Mouse (Mus musculus): ENCODE results near the gene Dusp8. TPM values are rescaled to one million over a fixed set of nuclear protein-coding genes. Genes with fewer than 3 reads are reported as not detected.
A peak's percentile ranks its signal among the peaks of the same experiment; 100 is the strongest.

The Dusp8 gene
- polyA plus RNA-seq, 1 experiment from 2014 or later, result 5.5 TPM

DNA sequence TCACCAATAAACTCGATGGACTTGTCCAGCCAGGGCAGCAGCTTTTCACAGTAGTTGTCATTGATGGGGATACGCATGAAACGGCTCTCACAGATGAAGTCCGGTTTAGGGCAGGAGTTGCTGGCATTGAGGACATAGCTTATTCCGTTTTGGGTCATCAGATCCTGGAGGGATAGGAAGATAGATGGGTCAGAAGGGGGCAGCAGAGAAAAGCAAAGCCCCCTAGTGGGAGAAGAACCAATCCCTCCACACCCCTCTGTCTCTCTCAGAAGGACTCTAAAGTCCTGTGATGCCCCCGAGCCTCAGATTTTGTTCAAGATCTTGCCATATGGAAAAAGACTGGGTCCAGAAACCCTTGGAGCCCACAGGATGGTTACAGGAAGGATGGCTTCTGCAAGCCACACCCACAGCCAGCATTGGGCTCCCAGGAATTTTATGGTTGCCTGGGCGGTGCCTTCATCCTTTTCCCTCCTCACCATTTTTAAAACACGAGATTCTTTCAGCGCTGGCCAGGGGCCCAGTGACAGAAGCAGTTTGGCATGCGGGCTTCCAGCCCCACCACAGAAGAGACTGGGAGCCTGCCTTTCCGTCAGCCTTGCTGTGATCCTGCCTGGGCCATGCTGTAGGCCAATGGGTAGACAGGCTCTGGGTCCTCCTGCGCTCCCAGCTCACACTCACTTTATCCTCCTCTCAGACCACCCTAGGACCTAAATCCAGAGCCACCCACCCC, 11.9 kb downstream of the Dusp8 start:
- H3K9ac ChIP-seq, result no peak overlapping the region
- ATAC-seq (ENCODE audit: insufficient number of reproducible peaks, low FRiP score, low TSS enrichment, low read depth), result peak; percentile 66; the same call in 1 of the 2 replicates
- H3K27ac ChIP-seq, result peak overlapping the region; percentile 67

DNA sequence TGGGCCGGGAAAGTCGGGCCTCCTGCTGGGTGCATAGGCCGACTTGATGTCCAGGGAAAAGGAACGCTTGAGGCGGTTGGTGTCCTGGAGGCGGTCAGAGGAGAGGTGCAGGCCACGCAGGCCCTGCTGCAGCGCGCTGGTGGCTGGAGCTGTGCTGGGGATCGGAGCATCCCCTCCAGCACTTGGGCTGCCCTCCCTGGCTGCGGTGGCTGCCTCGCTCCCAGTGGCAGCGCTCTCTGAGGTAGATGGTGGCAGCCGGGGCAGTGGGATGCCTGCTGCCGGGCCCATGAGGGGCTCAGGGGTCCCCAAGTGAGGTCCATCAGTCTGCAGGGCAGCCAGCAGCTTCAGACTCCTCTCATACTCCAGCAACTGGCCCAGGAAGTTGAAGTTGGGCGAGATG, 13.0 kb downstream of the Dusp8 start:
- 42% methylated on average over 16 of the region's 16 CpGs for WGBS
- no peak for ATAC-seq (ENCODE audit: insufficient number of reproducible peaks, low FRiP score, low TSS enrichment, low read depth)
- peaks cover 6% of the 10 kb centered on the region; the same call in 1 of the 2 replicates for H3K36me3 ChIP-seq
- H3K9ac ChIP-seq, result no peak overlapping the region
- H3K27me3 ChIP-seq, result peaks cover 82% of the 10 kb centered on the region
- H3K4me3 ChIP-seq, result no peak overlapping the region
- peaks cover 32% of the 10 kb centered on the region for H3K4me1 ChIP-seq
- no peak overlapping the region for H3K27ac ChIP-seq
- no peaks in the 10 kb centered on the region for H3K9me3 ChIP-seq
- H3K4me2 ChIP-seq, result peak overlapping the region; percentile 45

More for the DNA sequence above, 11.9 kb downstream of the Dusp8 start:
- WGBS, result 20% methylated on average over 12 of the region's 12 CpGs
- Histone ChIP-seq H3K4me2 (peak overlapping the region; percentile 1; the same call in 1 of the 2 replicates), H3K27me3 (peaks cover 86% of the 10 kb centered on the region), H3K4me1 (peaks cover 34% of the 10 kb centered on the region), H3K9me3 (no peaks in the 10 kb centered on the region), H3K36me3 (peaks cover 6% of the 10 kb centered on the region; the same call in 1 of the 2 replicates), H3K4me3 (no peak overlapping the region)

DNA sequence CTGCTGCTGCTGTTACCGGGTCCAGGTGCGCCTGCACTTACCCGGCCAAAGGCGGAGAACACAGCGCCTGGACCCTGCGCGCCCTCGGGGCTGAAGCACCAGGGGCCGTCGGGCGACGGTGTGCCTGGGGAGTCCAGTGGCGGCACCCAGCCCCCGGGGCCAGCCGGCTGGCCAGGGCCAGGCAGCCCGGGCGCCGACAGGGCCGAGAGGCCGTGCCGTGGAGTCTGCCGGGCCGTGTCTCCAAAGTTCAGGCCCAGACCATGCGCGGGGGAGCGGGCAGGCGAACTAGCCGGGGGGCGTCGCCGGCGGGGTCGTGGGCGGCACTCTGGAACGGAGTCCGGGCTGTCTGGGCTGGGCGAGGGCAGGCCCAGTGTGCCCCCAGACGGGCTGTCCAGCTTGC, 13.5 kb downstream of the Dusp8 start:
- 13% methylated on average over 38 of the region's 38 CpGs for WGBS
- Histone ChIP-seq H3K36me3 (peaks cover 6% of the 10 kb centered on the region; the same call in 1 of the 2 replicates), H3K4me2 (peak overlapping the region; percentile 45), H3K9ac (0 out of 2 replicates have a peak overlapping the region, but pooled peaks have one; percentile 20), H3K27ac (no peak overlapping the region), H3K9me3 (no peaks in the 10 kb centered on the region), H3K4me1 (peaks cover 32% of the 10 kb centered on the region), H3K4me3 (peak overlapping the region; percentile 29), H3K27me3 (peaks cover 78% of the 10 kb centered on the region)
- no peak for ATAC-seq (ENCODE audit: insufficient number of reproducible peaks, low FRiP score, low TSS enrichment, low read depth)

DNA sequence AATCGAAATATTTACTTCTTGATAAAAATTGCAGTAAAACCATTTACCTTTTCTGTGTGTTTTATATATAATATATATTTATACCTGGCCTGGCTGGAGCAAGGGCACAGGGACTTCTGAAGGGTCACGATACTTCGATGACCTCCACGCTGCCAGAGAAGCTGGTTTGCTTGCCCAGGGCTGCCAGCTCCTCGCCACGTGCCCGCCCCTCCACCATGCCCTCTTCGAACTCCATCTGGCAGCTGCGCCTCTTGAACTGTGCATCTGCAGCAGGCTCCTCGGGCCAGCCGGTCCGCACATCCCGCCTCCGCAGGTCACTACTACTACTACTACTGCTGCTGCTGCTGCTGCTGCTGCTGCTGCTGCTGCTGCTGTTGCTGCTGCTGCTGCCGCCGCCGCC, 13.9 kb downstream of the Dusp8 start:
- WGBS, result 27% methylated on average over 15 of the region's 17 CpGs
- peak overlapping the region; percentile 29 for H3K4me3 ChIP-seq
- H3K27ac ChIP-seq, result no peak overlapping the region
- no peaks in the 10 kb centered on the region for H3K9me3 ChIP-seq
- peaks cover 32% of the 10 kb centered on the region for H3K4me1 ChIP-seq
- ATAC-seq (ENCODE audit: insufficient number of reproducible peaks, low FRiP score, low TSS enrichment, low read depth), result no peak
- H3K36me3 ChIP-seq, result peaks cover 6% of the 10 kb centered on the region; the same call in 1 of the 2 replicates
- H3K27me3 ChIP-seq, result peaks cover 74% of the 10 kb centered on the region
- H3K4me2 ChIP-seq, result peak overlapping the region; percentile 45
- no peak overlapping the region for H3K9ac ChIP-seq

DNA sequence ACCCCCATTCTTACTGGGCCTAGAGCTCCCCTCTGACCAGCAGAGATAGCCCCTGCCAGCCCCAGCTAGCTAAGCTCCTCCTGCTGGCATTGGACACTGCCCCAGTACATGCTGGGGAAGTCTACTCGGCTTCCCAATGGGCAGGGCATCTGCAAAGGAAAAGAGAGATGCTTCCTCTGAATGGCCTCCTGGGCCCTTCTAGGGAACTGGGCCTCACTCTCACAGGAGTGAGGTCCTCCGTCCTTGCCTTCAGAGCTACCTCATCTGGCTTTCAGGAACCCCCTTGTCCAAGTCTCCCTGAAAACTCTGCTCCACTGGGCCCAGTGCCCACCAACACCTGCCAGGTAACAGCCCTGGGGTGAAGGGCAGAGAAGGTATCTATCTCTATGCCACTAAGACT, 14.8 kb downstream of the Dusp8 start:
- Histone ChIP-seq H3K9ac (no peak overlapping the region), H3K4me2 (no peak overlapping the region), H3K36me3 (0 out of 2 replicates have a peak, but pooled peaks cover 6% of the 10 kb centered on the region), H3K9me3 (no peaks in the 10 kb centered on the region), H3K4me3 (no peak overlapping the region), H3K27ac (no peak overlapping the region), H3K27me3 (peaks cover 73% of the 10 kb centered on the region), H3K4me1 (peaks cover 32% of the 10 kb centered on the region)
- 56% methylated on average over 2 of the region's 2 CpGs for WGBS
- no peak for ATAC-seq (ENCODE audit: insufficient number of reproducible peaks, low FRiP score, low TSS enrichment, low read depth)

DNA sequence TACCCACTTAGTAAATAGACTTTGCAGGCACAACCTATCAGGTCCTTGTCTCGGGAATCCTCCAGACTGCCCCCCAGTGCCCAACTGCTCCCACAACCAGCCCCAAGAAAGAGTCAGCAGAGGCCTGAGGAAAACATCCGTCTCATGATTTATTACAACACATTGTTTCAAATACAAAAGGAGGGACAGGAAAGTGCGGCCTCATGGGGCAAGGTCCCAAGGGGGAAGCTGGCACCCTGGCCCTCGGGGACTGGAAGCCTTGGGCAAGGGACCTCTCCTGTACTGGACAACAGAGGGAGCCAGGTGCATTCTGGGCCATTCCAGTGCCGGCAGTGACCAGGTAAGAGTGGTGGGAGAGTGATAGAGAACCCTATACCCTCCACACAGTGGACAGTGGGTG, 16.3 kb downstream of the Dusp8 start:
- Histone ChIP-seq H3K36me3 (0 out of 2 replicates have a peak, but pooled peaks cover 6% of the 10 kb centered on the region), H3K4me2 (no peak overlapping the region), H3K9me3 (no peaks in the 10 kb centered on the region), H3K27ac (no peak overlapping the region), H3K27me3 (peaks cover 70% of the 10 kb centered on the region), H3K9ac (no peak overlapping the region), H3K4me1 (peaks cover 21% of the 10 kb centered on the region), H3K4me3 (no peak overlapping the region)
- WGBS, result 47% methylated on average over 5 of the region's 5 CpGs
- no peak for ATAC-seq (ENCODE audit: insufficient number of reproducible peaks, low FRiP score, low TSS enrichment, low read depth)

DNA sequence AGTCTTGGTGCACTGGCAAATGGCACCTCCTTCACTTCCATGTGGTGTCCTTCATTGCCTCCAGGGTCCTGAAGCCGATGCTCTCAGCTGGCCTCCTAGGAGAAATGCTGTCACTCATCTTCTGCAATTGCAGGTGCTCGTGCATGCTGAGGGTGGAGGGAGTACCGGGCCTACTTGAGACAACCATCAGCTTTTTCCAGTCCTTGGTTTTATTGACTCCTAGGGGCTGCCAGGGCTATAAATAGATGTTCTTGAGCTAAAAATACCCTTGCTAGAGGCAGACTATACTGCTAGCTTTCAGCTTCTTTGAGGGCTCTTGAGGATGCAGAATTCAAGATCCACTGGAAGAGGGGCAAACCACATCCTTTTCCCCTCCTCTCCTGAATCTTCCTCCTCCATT, 18.5 kb downstream of the Dusp8 start:
- Histone ChIP-seq H3K9me3 (no peaks in the 10 kb centered on the region), H3K4me1 (peaks cover 5% of the 10 kb centered on the region), H3K4me3 (no peak overlapping the region), H3K9ac (no peak overlapping the region), H3K36me3 (no peaks in the 10 kb centered on the region), H3K4me2 (no peak overlapping the region), H3K27ac (no peak overlapping the region), H3K27me3 (peaks cover 52% of the 10 kb centered on the region)
- WGBS, result 56% methylated on average over 3 of the region's 3 CpGs
- ATAC-seq (ENCODE audit: insufficient number of reproducible peaks, low FRiP score, low TSS enrichment, low read depth), result no peak

DNA sequence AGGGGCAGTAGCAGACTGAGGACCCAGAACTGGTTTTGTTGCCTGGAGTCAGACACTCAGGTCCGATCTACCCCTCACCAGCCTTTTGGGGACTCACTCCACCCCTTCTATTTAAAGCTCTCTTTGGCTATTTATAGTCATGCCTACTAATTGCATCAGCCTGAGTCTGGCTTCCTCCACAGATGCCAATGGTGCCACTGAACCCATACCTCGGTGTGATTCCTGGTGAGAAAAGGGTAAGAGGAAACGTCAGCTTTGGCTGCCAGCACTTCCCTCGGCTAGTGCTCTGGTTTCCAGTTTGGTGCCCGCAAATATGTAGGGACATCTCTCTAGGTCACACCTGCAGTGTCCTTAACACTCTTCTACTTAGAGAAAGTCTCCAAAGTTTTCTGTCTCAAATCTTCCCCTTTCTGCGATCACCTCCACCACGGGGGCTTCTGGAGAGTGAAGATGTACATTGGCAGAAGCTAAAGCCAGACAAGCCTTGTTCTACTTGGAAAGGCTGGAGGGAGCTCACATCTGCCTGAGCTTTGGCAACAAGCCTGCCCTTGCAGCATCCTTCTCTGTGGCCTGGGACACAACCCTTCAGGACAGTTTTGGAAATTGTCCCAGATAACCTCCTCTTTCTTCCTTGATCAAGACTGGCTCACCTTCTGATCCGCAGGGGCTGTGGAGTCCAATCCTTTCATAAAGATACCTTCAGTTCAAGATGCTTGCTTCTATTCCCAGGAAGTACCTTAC, 21.3 kb downstream of the Dusp8 start:
- H3K36me3 ChIP-seq, result no peaks in the 10 kb centered on the region
- H3K4me1 ChIP-seq, result no peaks in the 10 kb centered on the region
- no peak overlapping the region for H3K4me3 ChIP-seq
- WGBS, result 62% methylated on average over 8 of the region's 8 CpGs
- H3K27ac ChIP-seq, result no peak overlapping the region
- no peak overlapping the region for H3K4me2 ChIP-seq
- H3K9ac ChIP-seq, result no peak overlapping the region
- no peaks in the 10 kb centered on the region for H3K9me3 ChIP-seq
- ATAC-seq (ENCODE audit: insufficient number of reproducible peaks, low FRiP score, low TSS enrichment, low read depth), result no peak
- H3K27me3 ChIP-seq, result peaks cover 48% of the 10 kb centered on the region

DNA sequence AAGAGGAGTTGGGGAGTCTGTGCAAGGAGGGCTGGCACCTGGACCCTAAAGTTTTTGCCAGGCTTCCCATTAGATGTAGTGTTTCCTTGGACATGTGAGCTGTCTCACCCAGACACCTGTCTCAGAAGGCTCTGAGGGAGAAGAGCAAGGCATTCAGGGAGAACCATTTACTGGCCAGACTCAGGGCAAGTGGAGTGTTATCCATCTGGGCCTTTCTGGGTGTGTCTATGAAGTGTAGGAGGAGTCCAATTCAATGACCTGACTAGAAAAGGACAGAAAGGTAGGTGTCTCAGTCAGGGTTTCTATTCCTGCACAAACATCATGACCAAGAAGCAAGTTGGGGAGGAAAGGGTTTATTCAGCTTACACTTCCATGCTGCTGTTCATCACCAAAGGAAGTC, 23.9 kb downstream of the Dusp8 start:
- no peak overlapping the region for H3K4me3 ChIP-seq
- no peak overlapping the region for H3K27ac ChIP-seq
- no peak overlapping the region for H3K9ac ChIP-seq
- ATAC-seq (ENCODE audit: insufficient number of reproducible peaks, low FRiP score, low TSS enrichment, low read depth), result no peak
- H3K4me1 ChIP-seq, result no peaks in the 10 kb centered on the region
- H3K9me3 ChIP-seq, result no peaks in the 10 kb centered on the region
- no peak overlapping the region for H3K4me2 ChIP-seq
- peaks cover 48% of the 10 kb centered on the region for H3K27me3 ChIP-seq
- no peaks in the 10 kb centered on the region for H3K36me3 ChIP-seq

DNA sequence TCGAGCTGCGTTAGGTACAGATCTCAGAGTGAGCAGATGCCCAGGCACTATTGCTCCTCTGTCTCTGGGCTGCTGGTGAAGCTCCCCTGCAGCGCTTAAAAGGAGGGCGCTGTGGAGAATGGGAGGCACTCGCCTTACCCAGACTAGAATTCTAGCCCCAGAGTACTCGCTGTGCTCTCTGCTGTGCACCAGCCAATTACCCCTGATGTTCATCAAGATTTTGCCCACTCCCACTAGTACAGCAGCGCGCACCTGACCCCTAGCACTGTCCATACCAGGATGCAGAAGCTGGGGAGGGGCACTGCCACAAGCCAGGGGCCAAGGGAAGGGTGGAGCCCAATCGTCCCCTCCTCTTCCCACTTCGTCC, 24.4 kb downstream of the Dusp8 start:
- H3K4me2 ChIP-seq, result no peak overlapping the region
- no peaks in the 10 kb centered on the region for H3K4me1 ChIP-seq
- no peak for ATAC-seq (ENCODE audit: insufficient number of reproducible peaks, low FRiP score, low TSS enrichment, low read depth)
- no peak overlapping the region for H3K9ac ChIP-seq
- no peak overlapping the region for H3K4me3 ChIP-seq
- no peaks in the 10 kb centered on the region for H3K36me3 ChIP-seq
- no peak overlapping the region for H3K27ac ChIP-seq
- H3K27me3 ChIP-seq, result peaks cover 48% of the 10 kb centered on the region
- WGBS, result 7% methylated on average over 10 of the region's 10 CpGs
- H3K9me3 ChIP-seq, result no peaks in the 10 kb centered on the region

DNA sequence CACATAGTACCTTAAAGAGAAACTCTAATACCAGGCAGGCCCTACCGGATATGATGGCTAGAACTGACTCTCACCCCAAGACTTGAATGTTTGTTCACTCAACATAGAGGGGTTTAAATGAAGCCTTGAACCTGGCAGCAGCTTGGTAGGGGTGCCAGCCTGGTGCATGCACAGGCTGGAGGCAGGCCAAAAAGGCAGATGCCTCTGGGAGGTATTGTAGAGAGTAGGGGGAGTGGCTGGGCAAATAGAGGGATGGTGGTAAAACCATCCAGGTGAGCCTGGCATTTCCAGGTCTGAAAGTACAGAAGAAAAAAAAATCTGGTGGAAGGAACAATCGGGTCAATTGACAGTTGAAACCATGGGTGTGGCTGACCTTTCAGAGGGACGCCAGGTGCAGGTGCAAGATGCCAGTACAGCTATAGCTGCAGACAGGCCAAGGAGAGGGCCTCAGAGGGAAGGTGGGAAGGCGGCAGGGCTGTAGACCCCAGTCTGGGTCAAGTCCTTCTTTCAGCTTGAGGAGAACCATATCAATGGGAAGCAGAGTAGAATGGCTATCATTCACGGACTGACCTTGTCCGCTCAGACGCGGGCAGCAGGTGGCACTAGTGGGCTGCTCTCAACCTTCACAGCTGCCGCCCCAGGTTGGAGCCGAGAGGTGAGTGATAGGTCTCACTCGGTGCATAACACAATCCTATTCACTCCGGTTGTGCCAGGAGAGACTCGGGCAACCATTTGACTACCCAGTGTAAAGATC, 25.0 kb downstream of the Dusp8 start:
- WGBS, result 16% methylated on average over 13 of the region's 13 CpGs
- Histone ChIP-seq H3K27me3 (peaks cover 48% of the 10 kb centered on the region), H3K4me2 (no peak overlapping the region), H3K36me3 (no peaks in the 10 kb centered on the region), H3K9ac (no peak overlapping the region), H3K4me3 (no peak overlapping the region), H3K27ac (no peak overlapping the region), H3K9me3 (no peaks in the 10 kb centered on the region), H3K4me1 (no peaks in the 10 kb centered on the region)
- peak; percentile 58; the same call in 1 of the 2 replicates for ATAC-seq (ENCODE audit: insufficient number of reproducible peaks, low FRiP score, low TSS enrichment, low read depth)

Data from limb, embryonic 15.5 days (tissue).